Mouse (Mus musculus): ENCODE results near the gene Actr8.

Gene Actr8

DNA sequence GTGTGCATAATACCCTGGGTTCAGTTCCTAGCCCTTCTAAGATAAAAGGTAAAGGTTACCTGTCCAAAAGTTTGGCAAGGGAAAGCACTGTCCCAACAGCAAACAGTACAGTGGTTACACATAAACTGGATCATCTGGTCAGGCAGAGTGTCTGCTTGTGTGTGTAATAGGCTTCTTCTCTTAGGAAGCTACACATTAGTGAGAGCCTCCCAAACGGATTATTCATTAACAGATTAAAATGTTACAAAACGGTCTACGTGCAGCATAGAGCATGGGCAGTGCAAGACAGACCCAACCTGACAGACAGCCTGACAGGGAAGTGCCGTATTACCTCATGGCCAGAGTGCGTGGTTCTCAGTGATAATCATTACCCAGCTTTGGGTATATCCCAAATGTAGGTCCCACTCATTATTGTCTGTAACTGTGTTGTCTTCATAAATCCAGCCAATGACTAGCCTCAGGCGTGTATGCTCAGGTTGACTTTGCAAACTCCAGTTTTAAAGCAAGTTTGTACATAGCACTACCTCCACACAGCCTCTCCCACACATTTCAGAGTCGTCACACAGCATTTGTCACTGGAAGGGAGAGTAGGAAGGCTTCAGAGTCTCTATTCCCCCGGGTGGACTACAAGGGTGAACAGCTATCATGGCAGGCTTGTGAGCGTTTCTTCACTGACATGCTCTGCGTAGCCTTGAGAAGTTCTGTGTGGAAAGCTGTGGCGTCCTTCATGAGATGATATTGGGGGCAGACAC lies 18.0 kb downstream of the Actr8 start:
- DNase-seq = no peak

DNA sequence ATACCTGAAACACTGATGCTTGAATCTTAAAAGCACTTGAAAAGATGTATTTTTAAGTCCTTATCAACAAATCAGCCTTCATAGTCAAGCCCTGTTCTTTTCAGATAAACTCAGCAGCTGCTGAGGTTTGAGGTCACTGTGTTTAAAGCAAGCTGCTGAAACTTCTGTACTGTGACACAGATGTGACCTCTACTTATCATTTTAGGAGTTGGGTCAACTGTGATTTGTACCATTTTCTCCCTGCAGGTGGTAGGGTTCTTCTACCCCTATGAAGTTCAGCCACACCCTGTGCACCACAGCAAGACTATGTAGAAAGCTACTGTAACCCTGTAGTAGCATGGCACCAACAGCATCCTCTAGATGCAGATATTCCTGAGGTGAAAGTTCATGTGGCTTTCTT lies 19.2 kb downstream of the Actr8 start:
- DNase-seq = no peak

DNA sequence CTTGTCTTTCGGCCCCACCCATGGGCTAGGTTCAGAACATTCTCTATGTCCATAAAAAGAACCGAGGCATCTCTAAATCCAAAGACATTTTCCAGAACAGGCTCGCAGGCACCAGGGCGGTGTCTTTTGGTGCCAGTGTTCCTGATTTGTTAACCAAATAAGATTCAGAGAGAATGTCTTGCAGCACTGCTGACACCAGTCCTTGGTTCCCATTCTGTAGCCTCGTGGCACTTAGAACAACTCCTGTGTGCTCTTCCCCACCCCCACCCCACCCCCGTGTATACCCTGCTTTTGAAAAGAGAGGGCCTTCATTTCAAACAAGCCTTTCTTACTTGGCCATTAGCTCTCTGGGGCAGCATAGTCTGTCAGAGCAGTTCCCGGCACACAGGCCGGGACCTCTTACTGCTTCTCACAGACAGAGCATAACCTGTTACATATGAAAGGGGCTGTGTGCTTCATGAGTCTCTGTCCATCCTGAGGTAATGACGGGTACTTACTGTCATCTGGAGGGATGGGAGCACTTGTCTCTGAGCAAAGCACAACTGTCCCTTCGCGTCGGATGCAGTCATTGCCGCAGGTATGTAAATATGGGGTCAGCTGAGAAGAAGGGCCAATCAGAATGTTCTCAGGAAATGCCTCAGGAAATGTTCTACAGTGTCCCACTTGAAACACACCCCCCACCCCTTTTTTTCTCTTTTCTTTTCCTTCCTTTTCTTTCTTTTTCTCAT lies 20.8 kb downstream of the Actr8 start:
- DNase-seq = no peak

DNA sequence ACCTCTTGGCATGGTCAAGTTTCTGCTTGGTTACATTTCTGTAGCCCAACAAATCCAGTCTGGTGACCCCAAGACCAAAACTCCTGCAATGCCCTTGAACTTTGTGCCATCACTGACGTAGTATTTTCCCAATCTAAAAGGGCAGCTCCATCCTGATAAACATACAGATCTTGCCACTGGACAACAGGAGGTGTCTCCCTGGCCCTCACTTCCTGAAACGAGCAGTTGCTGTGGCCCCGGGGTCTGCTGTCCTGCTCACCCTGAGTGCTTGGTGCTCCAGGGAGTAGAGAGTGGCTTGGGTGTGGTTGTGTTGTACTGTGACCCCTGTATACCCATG lies 21.3 kb downstream of the Actr8 start:
- no peak for DNase-seq

DNA sequence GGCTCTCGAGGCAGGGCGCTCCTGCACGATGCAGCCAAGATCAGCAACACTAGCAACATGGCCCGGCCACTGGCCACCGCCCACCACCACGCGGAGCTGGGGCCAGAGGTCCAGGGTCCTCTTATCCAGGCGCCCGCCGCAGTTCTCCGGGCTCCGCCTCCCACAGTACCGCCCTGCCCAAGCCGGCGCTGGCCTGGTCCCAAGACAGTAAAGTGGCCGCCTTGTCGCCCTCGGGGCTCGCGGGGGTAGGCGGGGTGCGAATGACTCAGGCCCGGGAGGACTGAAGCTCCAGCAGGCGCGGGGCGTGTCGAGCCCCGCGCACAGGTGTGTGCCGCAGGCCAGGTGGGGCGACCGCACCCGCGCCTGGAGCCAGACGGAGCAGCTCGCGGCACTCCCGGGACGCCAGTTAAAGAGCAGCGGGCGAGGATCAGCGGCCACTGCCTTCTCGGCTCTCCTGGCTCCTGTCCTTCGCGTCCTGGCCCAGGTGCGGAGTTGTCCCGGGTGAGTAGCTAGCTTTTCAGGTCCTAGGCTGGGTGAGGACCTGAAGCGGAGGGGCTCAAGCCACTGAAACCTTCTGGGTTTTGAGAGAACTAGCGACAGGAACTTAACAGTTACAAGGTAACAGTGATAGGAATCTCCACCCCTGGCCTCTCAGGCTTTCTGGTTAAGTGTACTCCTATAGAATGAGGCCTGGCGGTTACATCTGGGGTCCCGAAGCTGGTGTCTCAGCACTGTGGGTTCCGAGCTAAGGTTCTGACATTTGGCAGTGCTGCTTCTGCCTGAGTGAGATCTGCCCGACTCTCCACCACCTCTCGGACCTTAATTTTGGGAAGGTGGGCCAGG lies 30.8 kb downstream of the Actr8 start, which contains the start of the genes Il17rb and Chdh:
Gene Il17rb, minus strand, starts transcription at position 164 of the 843 bp plus-strand sequence.
Gene Chdh, plus strand, starts transcription at position 291 of the 843 bp plus-strand sequence.
- DNase-seq = peak; percentile 42

DNA sequence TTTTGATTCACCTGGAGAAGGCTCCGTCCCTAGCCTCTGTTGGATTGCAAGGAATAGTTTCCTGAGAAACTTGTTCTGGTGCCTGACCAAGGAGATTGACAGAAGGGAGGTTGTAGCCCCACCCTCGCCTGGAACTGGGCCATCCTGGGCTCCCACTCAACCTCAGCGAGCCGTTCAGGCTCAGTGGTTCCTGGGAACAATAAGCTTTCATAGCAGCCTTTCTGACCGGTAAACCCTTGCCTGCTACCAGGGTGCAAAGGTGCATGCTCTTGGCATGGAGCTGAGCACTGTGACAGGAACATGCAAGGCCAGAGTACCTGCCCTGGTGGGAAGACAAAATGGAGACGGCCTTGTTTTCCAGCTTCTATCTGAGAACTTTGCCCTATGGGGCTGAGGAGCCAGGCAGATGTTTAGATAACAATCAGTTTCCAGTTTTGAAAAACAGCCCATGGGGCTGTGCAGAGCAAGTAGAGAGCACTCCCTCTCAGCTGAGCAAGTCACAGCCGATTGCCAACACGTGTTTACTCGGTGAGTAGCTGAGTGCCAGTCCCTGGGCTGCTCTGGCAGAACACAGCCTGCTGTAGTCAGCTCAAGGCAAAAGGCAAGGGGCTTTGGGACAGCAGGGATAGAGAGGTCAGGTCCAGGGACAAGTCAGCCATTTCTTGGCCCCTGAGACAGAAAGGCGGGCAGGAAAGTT lies 31.9 kb downstream of the Actr8 start:
- peak; percentile 59 for DNase-seq

DNA sequence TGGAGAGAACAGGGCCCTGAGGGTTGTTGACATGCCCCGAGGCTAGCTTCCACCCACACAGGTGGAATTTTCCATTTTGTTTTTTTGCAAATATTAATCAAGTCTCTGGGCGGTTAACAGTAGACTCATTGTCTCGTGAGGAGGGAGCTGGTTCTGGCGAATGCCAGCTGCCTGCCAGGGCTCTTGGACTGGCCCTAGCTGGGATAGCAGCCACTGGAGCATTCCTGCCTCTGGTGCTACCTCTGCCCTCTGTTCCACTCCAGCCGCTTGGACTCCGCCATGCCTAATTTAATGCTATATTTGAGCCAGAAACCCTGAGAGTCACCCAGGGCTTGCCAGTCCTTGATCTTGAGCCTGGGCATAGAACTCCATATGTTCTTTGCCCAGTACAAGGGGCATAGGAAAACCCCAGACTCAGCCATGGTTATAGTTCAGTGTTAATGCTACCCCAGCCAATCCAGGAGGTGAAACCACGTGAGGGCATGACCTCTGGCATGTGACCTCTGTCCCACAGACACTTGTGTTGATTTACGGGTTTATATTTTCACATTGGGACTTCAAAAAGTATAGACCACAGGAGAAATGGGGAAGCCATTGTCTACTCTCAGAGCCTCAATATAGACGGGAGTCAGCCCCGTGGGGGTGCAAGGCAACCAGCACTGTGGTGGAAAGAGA lies 33.9 kb downstream of the Actr8 start:
- peak; percentile 68 for DNase-seq

DNA sequence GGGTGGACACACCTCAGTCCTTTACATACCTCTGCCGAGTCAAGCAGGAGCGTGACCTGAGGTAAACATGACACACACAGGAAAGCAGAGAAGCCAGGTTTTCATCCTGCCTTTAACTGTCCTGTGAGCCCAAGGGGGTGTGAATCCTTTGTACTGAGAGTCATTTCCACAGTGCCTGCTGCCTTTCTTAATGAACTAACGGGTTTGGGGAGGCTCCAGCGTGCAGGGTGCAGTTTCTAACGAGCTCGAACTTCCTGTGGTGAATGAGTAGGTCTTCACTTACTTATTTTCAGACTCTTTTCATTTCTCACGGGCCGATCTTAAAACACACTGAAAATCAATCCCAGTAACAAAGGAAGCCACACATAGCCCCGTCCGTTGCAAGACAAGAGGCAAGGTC lies 36.4 kb downstream of the Actr8 start:
- DNase-seq = no peak

DNA sequence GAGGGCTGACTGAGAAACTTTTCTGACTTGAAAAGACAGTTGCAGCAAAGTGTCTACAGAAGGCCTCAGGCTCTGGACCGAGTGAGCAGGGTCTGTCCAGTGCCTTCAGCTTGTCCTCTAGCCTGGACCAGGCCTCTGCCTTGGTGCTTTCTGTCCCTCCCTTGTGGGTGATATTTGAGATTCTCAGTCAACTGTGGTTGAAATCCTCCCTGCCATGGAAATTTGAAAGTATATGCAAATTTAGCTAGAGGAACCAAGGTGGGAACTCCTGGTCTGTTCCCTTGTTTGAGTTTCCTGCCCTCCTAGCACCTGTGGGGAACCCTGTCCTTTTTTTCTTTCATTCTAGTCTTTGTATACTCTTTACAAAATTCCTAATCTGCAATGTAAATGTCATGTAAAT lies 36.9 kb downstream of the Actr8 start:
- DNase-seq = no peak

DNA sequence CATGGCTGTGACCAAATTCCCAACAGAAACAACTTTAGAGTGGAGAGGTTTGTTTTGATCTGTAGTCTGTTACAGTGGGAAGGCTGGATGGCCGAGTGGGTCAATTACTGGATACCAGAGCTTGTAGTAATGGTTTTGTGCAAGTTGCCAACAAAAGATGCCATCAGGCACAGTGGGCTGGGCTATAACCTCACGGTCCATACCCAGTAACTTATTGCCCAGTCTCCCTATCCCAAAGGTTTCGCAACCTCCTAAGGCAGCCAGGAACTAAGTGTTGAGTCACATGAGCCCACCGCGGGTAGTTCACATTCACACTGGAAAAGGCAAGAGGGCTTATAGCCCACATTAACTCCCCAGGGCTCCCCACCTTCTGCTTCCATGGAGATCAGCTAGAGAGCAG lies 38.5 kb downstream of the Actr8 start:
- DNase-seq = no peak

DNA sequence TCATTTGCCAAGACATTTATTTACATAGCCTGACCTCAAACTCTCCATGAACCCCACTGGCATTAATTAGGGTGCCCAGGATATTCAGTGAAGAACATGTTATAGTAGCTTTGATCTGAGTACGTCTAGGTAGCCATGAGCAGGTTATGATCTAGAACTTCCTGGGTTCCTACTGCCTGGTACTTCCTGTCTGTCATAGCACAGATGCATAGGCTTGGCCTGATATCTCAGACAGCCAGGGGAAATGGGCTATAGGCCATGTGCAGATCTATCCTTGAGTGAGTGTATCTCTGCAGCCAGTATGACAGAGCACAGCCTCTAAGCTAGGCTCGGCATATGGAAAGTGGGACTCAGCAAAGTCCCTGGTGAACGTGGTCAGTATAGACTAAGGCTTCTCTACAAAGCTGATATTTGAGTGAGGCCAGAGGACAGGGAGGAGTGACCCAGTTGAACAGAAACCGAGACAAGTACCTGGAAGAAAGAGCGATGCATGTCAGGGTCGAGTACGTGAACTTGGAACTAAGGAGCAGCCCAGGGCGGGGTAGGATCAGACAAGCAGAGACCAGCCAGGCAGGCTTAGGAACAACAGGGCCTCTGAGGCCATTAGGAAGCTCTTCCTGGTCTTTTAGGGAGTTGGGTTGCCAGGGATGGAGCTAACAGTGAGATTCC lies 39.8 kb downstream of the Actr8 start:
- no peak for DNase-seq

DNA sequence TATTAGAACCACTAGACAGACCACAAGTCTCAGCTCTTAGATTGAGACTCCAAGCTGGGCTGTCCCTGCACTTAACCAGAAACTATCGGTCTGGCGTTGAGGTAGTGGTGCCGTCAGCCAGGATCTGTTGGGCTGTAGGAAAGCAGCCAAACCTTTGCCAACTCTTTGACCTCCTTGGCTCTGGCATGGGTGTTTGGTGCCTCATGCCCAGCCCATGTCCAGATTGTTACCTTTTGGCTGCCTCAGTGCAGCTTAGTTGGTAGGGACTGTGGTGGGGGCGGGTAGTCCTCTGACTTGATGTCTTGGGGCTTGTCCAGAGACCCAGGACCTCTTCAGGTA lies 40.3 kb downstream of the Actr8 start:
- DNase-seq = no peak

DNA sequence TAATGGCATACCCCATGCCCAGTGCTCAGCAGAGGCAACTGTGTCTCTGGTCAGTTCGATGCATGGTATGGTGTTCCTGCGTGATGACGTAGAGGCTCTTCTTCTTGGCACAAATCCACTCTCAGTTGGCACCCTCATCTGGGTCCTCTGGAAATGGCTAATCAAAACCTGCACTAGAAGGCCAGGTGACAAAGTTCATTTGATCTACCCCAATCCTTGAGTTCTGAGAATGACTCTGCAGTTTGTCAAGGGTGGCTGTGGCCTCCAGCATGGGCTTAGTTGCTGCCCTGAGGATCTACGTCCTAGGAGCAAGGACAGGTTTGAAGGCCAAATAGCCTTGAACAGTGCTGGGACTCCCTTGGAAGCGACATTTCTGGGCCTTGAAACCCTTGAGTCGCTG lies 40.7 kb downstream of the Actr8 start:
- no peak for DNase-seq

DNA sequence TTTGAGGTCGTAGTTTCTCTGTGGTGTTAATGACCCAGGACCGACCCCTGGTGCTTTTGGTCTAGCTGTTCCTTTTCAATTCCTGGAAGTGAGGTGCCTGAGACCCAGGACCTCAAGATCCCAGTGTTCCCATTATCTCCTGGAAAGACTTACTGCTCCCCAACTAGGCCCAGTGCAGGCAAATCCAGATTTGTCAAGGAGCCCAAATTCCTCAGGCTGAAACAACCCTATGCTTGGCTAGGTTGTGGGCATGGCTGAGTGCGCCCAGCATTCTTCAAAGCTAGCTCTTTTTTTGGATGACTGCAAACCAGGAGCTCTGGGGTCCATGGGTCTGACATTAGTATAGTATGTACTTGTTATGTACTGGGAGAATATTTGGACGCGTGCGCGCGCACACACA lies 41.2 kb downstream of the Actr8 start:
- DNase-seq = no peak

DNA sequence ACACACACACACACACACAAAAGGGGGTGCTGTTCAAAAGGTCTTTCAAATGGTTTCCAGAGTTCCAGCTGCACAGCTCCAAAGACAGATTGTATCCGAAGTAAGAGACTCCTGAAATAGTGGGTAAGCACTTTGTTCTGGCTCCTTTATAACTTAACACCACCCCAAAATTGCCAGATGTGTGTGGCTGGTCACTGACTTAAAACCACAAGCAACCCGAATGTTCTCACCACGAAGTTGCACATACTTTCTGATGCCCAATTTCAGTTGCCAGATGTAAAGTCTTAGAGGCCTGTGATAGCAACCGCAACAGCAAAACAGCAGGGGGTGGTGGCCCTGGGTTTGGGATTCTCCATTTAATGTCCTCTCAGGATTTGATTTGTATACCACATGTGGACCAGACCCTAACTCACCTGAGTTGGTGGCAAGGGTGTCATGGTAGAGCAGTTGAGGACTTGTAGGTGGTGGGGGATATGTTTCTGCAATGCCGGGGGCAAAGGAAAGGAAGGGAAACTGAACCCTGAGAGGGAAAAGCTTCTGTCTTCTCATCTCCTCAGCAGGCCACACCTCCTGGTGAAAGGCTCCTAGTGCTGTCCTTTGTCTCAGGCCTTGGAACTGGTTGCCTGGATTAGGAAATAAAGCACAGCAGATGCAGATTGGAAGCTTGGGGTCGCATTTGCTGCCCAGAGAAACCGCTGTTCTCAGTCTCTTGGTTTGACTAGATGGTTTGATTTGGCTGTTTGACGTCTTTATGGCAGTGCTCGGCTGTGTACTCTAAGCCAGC lies 41.8 kb downstream of the Actr8 start:
- DNase-seq = no peak

DNA sequence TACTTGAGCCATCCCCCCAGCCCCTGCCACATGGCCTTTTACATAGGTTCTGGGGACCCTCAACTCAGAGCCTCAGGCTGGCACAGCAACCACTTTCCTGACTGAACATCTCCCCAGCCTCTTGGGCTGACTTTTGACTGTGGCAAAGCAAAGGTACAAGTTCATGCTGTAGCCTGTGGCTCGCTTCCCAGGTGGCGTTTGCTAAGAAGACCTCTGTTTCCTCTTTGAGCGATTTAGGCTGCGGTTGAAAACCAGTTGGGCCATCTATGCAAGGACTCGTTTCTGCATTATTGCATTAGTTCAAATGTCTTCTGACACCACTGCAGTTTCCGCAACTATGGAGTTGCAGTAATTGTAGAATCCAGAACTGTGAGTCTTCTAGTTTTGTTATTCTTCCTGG lies 44.3 kb downstream of the Actr8 start:
- DNase-seq = no peak

DNA sequence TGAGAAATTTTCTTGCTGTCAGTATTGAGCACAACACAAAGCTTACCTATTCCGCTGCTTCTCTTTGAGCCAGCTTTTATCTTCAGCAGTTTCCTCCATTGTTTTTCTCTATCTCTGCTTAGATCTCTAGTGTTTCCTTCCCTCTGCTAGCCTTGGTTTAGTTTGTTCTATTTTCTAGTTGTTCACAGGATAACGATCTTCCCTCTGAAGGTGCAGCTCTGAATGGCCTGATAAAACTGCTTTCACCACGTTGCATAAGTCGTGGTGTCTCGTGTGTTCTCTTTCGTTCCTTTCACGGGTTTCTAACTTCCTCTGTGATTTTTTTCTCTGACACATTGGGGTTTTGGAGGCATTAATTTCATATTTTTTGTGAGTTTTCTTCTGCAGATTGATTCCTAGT lies 46.2 kb downstream of the Actr8 start:
- DNase-seq = no peak

DNA sequence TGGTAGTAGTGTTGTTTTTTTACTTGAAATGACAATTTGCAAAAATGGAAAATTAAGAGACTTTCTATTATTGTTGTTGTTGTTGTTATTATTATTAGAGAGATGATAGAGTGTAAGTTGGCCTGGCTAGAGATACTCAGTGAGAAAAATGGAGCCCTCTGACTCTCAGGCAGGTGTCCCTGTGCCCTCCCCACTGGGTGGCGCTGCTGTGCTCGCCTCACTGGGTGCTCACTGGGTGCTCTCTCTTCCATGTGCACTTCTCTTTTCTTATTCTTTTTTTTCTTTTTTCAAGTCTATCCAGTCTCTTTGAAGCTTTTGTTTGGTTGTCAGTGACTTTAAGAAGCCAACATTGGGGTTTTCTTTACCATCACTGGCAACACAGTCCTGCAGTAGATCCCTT lies 49.2 kb downstream of the Actr8 start:
- no peak for DNase-seq

DNA sequence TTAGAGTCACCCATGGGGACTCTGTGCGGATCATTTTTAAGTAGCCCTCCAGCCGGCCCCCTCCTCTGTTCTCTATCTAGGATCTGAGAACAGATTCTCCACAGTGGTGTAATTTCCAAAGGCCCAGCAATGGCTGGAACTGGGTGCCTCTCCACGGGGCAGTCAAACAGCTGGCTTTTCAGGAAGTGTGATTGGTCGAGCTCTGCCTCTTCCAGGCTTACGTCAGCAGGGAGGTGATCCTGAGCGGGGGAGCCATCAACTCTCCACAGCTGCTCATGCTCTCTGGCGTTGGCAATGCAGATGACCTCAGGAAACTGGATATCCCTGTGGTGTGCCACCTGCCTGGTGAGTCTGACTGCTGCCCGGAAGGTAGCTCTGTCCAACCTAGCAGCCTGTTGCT lies 55.3 kb downstream of the Actr8 start:
- no peak for DNase-seq

DNA sequence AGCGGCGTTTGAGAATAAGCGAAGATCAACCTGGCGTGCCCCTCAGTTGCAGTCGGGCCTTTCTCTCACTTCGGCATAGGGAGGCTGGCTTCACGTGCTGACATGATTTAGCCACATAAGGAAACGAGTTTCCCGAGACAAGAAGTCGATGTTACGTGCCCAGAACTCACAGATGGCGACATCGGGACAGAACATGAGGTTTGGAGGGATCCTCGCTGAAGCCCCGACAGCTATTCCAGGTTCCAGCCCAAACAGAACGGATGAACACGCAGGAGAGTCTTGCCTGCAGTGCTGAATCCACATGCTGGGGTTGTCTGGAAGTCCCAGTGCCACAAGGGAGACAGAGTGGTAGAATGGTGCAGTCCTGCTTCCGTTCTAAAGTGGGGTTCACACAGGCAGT lies 60.3 kb downstream of the Actr8 start:
- DNase-seq = peak; percentile 55

DNA sequence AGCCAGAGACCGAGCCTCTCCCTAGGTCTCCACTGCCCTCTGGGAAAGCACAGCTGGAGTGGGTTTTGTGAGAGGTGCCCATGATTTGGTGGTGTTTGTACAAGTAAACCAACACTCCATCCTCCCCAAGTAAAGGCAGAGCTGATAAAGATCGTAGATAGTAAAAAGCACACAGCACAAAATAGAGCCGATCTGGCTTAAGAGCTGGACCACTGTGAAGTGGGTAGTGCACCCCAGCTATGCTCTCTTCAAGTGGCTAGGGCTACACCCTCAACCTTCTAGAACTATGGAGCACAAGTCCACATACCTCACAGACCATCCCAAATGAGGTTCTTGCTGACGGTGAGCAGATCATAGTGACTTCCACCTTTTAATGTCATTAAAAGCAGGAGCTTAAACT lies 61.3 kb downstream of the Actr8 start:
- DNase-seq = no peak
